Mouse (Mus musculus) spleen, adult 2 months (tissue): ENCODE data around the gene Lcorl.

Experiments used
- CTCF ChIP-seq: fragments of 200-500 bp; IDR thresholded peaks from 2 replicates; pipeline ENCODE4 v1.5.1; 2011; ENCODE audit warnings: mild to moderate bottlenecking, inconsistent platforms; ENCODE audit not compliant: insufficient read depth, insufficient read length, insufficient replicate concordance; ENCODE audit errors: extremely low read depth
- POLR2A ChIP-seq: fragments of 200-500 bp; IDR thresholded peaks from 2 replicates; pipeline ENCODE4 v1.6.1; 2011; ENCODE audit warnings: low read depth, low read length, inconsistent platforms

DNA sequence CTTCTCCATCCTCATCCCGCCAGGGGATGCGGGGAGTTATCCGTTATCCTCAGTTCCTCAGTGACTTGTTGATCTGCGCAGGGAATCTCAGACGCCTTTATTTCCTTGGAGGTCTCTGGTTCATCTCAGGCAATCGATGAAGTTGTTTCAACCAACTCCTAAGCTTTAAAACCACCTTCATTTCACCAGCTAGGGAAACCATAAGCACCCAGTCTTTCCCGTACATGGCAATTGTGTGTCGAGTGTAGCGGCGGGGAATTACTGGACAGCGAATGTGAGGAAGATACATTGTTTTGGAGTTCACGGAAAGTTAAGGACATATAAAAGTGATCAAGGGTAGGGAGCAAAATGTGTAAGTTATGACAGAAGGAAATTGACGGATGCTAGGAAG lies 187.1 kb downstream of the Lcorl start:
- TF ChIP-seq POLR2A = no peak
- TF ChIP-seq CTCF = no peak
